Mouse (Mus musculus) forebrain, embryonic 16.5 days (tissue): ENCODE data around the gene Ptpn20. TPM values are rescaled to one million over a fixed set of nuclear protein-coding genes. Genes with fewer than 3 reads are reported as not detected.

ENCODE experiments used
- ATAC-seq: fragments of 200-750 bp; cut with Nextera tagmentation; 2 replicates; pipeline ENCODE4 v1.8.0; 2017; ENCODE audit warnings: mild to moderate bottlenecking, moderate library complexity
- H3K27ac ChIP-seq: fragments of 300-500 bp; sonication (generic); 2 replicates; pipeline ENCODE4 v1.5.1; 2014; ENCODE audit warnings: low read length, control low read depth
- H3K27me3 ChIP-seq: fragments of 300-500 bp; sonication (generic); replicated peaks from 2 replicates; pipeline ENCODE4 v1.6.1; 2014; ENCODE audit warnings: low read length; ENCODE audit not compliant: control insufficient read depth, insufficient read depth
- H3K36me3 ChIP-seq: fragments of 300-500 bp; sonication (generic); 2 replicates; pipeline ENCODE4 v1.6.1; 2014; ENCODE audit not compliant: control insufficient read depth, insufficient read depth
- H3K4me1 ChIP-seq: fragments of 300-500 bp; sonication (generic); replicated peaks from 2 replicates; pipeline ENCODE4 v1.6.1; 2014; ENCODE audit warnings: low read length; ENCODE audit not compliant: control insufficient read depth, insufficient read depth
- H3K4me2 ChIP-seq: fragments of 300-500 bp; sonication (generic); 2 replicates; pipeline ENCODE4 v1.6.1; 2014; ENCODE audit warnings: mild to moderate bottlenecking, low read length, control low read depth
- H3K4me3 ChIP-seq: fragments of 300-500 bp; sonication (generic); replicated peaks from 2 replicates; pipeline ENCODE4 v1.5.1; 2014; ENCODE audit warnings: mild to moderate bottlenecking, low read length, control low read depth
- H3K9ac ChIP-seq: fragments of 300-500 bp; sonication (generic); replicated peaks from 2 replicates; pipeline ENCODE4 v1.6.1; 2014; ENCODE audit warnings: low read depth, low read length, control low read depth
- H3K9me3 ChIP-seq: fragments of 300-500 bp; sonication (generic); 2 replicates; pipeline ENCODE4 v1.6.1; 2016; ENCODE audit warnings: low read length; ENCODE audit not compliant: control insufficient read depth
- WGBS: fragments of 180-500 bp; shearing (Covaris S2); extraction: QIAGEN DNeasy Blood & Tissue Kit; methylation state at CpG from one replicate; pipeline ENCODE4 v1.1.7; 2014; 5-methylcytosine and 5-hydroxymethylcytosine counted together
- polyA plus RNA-seq: library from polyadenylated mRNA; unstranded; fragments of >200 nt; fragmentation: Nextera tagmentation; extraction: Ambion mirVana; gene quantifications from 2 replicates; pipeline ENCODE4 v1.2.1, GENCODE M21; 2015

Gene Ptpn20
- polyA plus RNA-seq, 1 experiment from 2014 or later = 0.13 TPM

GRCm38 (mm10) chr14:33666301-33666700 lies 77.3 kb downstream of the Ptpn20 start:
- WGBS = 72% methylated on average over 6 of the region's 6 CpGs
- Histone ChIP-seq H3K4me3 (no peak overlapping the region), H3K4me2 (no peak overlapping the region), H3K36me3 (no peaks in the 10 kb centered on the region), H3K9me3 (no peaks in the 10 kb centered on the region), H3K27ac (no peak overlapping the region), H3K9ac (no peak overlapping the region), H3K27me3 (no peaks in the 10 kb centered on the region), H3K4me1 (no peaks in the 10 kb centered on the region)
- no peak for ATAC-seq

GRCm38 (mm10) chr14:33669891-33670290 lies 80.9 kb downstream of the Ptpn20 start:
- Histone ChIP-seq H3K27ac (no peak overlapping the region), H3K4me2 (no peak overlapping the region), H3K27me3 (no peaks in the 10 kb centered on the region), H3K4me1 (no peaks in the 10 kb centered on the region), H3K9ac (no peak overlapping the region), H3K9me3 (no peaks in the 10 kb centered on the region), H3K4me3 (no peak overlapping the region), H3K36me3 (no peaks in the 10 kb centered on the region)
- 71% methylated on average over 10 of the region's 11 CpGs for WGBS
- no peak for ATAC-seq

- Histone ChIP-seq H3K27ac (no peak overlapping the region), H3K4me2 (no peak overlapping the region), H3K4me3 (no peak overlapping the region), H3K9ac (no peak overlapping the region), H3K9me3 (no peaks in the 10 kb centered on the region), H3K4me1 (no peaks in the 10 kb centered on the region), H3K36me3 (no peaks in the 10 kb centered on the region), H3K27me3 (no peaks in the 10 kb centered on the region)
- ATAC-seq = peak; percentile 55
- 77% methylated on average over 5 of the region's 5 CpGs for WGBS
Measured at GRCm38 (mm10) chr14:33673350-33674087, 84.5 kb downstream of the Ptpn20 start.

GRCm38 (mm10) chr14:33677996-33678395 lies 89.0 kb downstream of the Ptpn20 start:
- no peak for ATAC-seq
- Histone ChIP-seq H3K9ac (no peak overlapping the region), H3K4me1 (peaks cover under 1% of the 10 kb centered on the region; the same call in 1 of the 2 replicates), H3K9me3 (no peaks in the 10 kb centered on the region), H3K27ac (no peak overlapping the region), H3K4me3 (no peak overlapping the region), H3K36me3 (no peaks in the 10 kb centered on the region), H3K27me3 (no peaks in the 10 kb centered on the region), H3K4me2 (no peak overlapping the region)
- 93% methylated on average over 6 of the region's 6 CpGs for WGBS

GRCm38 (mm10) chr14:33678740-33679139 lies 89.7 kb downstream of the Ptpn20 start:
- WGBS = 86% methylated on average over 3 of the region's 3 CpGs
- no peak overlapping the region for H3K9ac ChIP-seq
- no peak overlapping the region for H3K4me3 ChIP-seq
- no peaks in the 10 kb centered on the region for H3K27me3 ChIP-seq
- no peak overlapping the region for H3K27ac ChIP-seq
- peaks cover 8% of the 10 kb centered on the region for H3K4me1 ChIP-seq
- ATAC-seq = no peak
- H3K36me3 ChIP-seq = no peaks in the 10 kb centered on the region
- no peak overlapping the region for H3K4me2 ChIP-seq
- H3K9me3 ChIP-seq = no peaks in the 10 kb centered on the region

GRCm38 (mm10) chr14:33680621-33681020 lies 91.6 kb downstream of the Ptpn20 start:
- WGBS = 91% methylated on average over 6 of the region's 6 CpGs
- Histone ChIP-seq H3K27me3 (no peaks in the 10 kb centered on the region), H3K27ac (no peak overlapping the region), H3K9me3 (no peaks in the 10 kb centered on the region), H3K9ac (no peak overlapping the region), H3K4me2 (no peak overlapping the region), H3K4me3 (no peak overlapping the region), H3K36me3 (no peaks in the 10 kb centered on the region), H3K4me1 (peaks cover 12% of the 10 kb centered on the region)
- ATAC-seq = no peak

GRCm38 (mm10) chr14:33682768-33683167 lies 93.8 kb downstream of the Ptpn20 start:
- 93% methylated on average over 2 of the region's 2 CpGs for WGBS

GRCm38 (mm10) chr14:33683701-33684100 lies 94.7 kb downstream of the Ptpn20 start:
- WGBS = 23% methylated on average over 13 of the region's 13 CpGs
- ATAC-seq = peak; percentile 90
- Histone ChIP-seq H3K36me3 (no peaks in the 10 kb centered on the region), H3K4me3 (no peak overlapping the region), H3K4me1 (peaks cover 12% of the 10 kb centered on the region), H3K9ac (no peak overlapping the region; the same call in 1 of the 2 replicates), H3K9me3 (no peaks in the 10 kb centered on the region), H3K27me3 (no peaks in the 10 kb centered on the region), H3K4me2 (no peak overlapping the region), H3K27ac (peak overlapping the region; percentile 59; the same call in 1 of the 2 replicates)

More at GRCm38 (mm10) chr14:33682768-33683167, 93.8 kb downstream of the Ptpn20 start:
- H3K9ac ChIP-seq = no peak overlapping the region
- no peaks in the 10 kb centered on the region for H3K27me3 ChIP-seq
- no peak overlapping the region for H3K4me3 ChIP-seq
- peaks cover 12% of the 10 kb centered on the region for H3K4me1 ChIP-seq
- ATAC-seq = no peak
- no peak overlapping the region for H3K4me2 ChIP-seq
- H3K27ac ChIP-seq = 0 out of 2 replicates have a peak overlapping the region, but pooled peaks have one; percentile 16
- no peaks in the 10 kb centered on the region for H3K9me3 ChIP-seq
- no peaks in the 10 kb centered on the region for H3K36me3 ChIP-seq

- WGBS = 46% methylated on average over 6 of the region's 6 CpGs
Measured at GRCm38 (mm10) chr14:33687444-33688028, 98.5 kb downstream of the Ptpn20 start.

More at GRCm38 (mm10) chr14:33687444-33688028, 98.5 kb downstream of the Ptpn20 start:
- ATAC-seq = no peak
- no peaks in the 10 kb centered on the region for H3K36me3 ChIP-seq
- H3K27me3 ChIP-seq = no peaks in the 10 kb centered on the region
- no peaks in the 10 kb centered on the region for H3K9me3 ChIP-seq
- no peak overlapping the region for H3K27ac ChIP-seq
- H3K4me3 ChIP-seq = no peak overlapping the region
- H3K4me1 ChIP-seq = peaks cover 20% of the 10 kb centered on the region
- no peak overlapping the region for H3K9ac ChIP-seq
- no peak overlapping the region for H3K4me2 ChIP-seq
